13 mouse cellular contexts compared by ENCODE assay signal in genomic region chrX:6475177-6475576, GRCm38 (mm10).
DNase-seq lines count a peak whose midpoint lies in the region; TF ChIP-seq lines count a peak whose summit lies in the region.
"Had no signal": no experiment of that assay in that cellular context is flagged by ENCODE, and none has a peak within 500 bp of the region (broad histone marks: within the 10 kb centered on the region; RNA-seq: fewer than 3 reads in every experiment).

No protein-coding gene starts in this region.

- no peaks in the 10 kb centered on the region for H3K9me3 ChIP-seq in E14TG2a.4 (ENCODE audit: low read length)
- H3K9me3 ChIP-seq: embryonic facial prominence, embryonic 13.5 days; limb, embryonic 12.5 days; midbrain, embryonic 10.5 days; neural tube, embryonic 13.5 days had no signal

- no peaks in the 10 kb centered on the region for H3K4me1 ChIP-seq in E14TG2a.4 (replicated peaks; ENCODE audit: low read depth, low read length)
- H3K4me1 ChIP-seq: embryonic facial prominence, embryonic 13.5 days; limb, embryonic 12.5 days; midbrain, embryonic 10.5 days; neural tube, embryonic 13.5 days had no signal

- intact Hi-C loops in left cerebral cortex, adult 2 months (cut with DNase I): loop anchor here (1.0 to 2.0 kb wide), 2 partner anchors 151 to 214 kb away; no protein-coding TSS in a partner anchor
- intact Hi-C loops in left cerebral cortex, postnatal 36 days (cut with DNase I): loop anchor here (2.0 kb wide), 1 partner anchor 212 kb away; no protein-coding TSS in a partner anchor

- no peaks in the 10 kb centered on the region for H3K27me3 ChIP-seq in E14TG2a.4 (ENCODE audit: insufficient read depth, low read length)
- H3K27me3 ChIP-seq: embryonic facial prominence, embryonic 13.5 days; limb, embryonic 12.5 days; neural tube, embryonic 13.5 days had no signal

- DNase-seq in frontal cortex, postnatal 36 days (ENCODE audit: low spot score in 2 of 2): peak; percentile 1 to 6
- no peak for DNase-seq in frontal cortex, postnatal 25 days (ENCODE audit: low spot score in 2 of 2)
- DNase-seq in left cerebral cortex, adult 2 months (ENCODE audit: extremely low spot score in 1 of 2, low spot score in 2 of 2): no peak
- DNase-seq in left cerebral cortex, postnatal 36 days (ENCODE audit: low spot score in 2 of 2): no peak
- peak; percentile 1 for DNase-seq in c-Kit-positive CD71-negative TER-119-negative erythroid progenitor cells, embryonic 14.5 days (ENCODE audit: low read depth)
- DNase-seq in urinary bladder, postnatal 14 days (ENCODE audit: low spot score): no peak
- no peak for DNase-seq in urinary bladder, adult 18-20 months (ENCODE audit: low spot score in 2 of 2)
- DNase-seq: right cerebral cortex, postnatal 14 days had no signal

- H3K27ac ChIP-seq in left cerebral cortex, adult 2 months: no peak overlapping the region
- H3K27ac ChIP-seq: embryonic facial prominence, embryonic 13.5 days; limb, embryonic 12.5 days; midbrain, embryonic 10.5 days; neural tube, embryonic 13.5 days had no signal

- no peaks in the 10 kb centered on the region for H3K36me3 ChIP-seq in E14TG2a.4 (ENCODE audit: insufficient read depth, low read length)
- H3K36me3 ChIP-seq: embryonic facial prominence, embryonic 13.5 days; limb, embryonic 12.5 days; midbrain, embryonic 10.5 days; neural tube, embryonic 13.5 days had no signal

- H3K4me3 ChIP-seq in left cerebral cortex, adult 2 months: no peak overlapping the region
- no peak overlapping the region for H3K4me3 ChIP-seq in E14TG2a.4 (replicated peaks; ENCODE audit: low read length)
- H3K4me3 ChIP-seq: embryonic facial prominence, embryonic 13.5 days; limb, embryonic 12.5 days; midbrain, embryonic 10.5 days; neural tube, embryonic 13.5 days had no signal

- peak; percentile 65 for TF ChIP-seq CTCF in left cerebral cortex, adult 2 months (IDR thresholded peaks at IDR 0.05)
- TF ChIP-seq CTCF in E14TG2a.4 (conservative IDR thresholded peaks at IDR 0.05; ENCODE audit: low read length): peak; percentile 29

Comparison
In these comparisons a context has a peak if more than half of its experiments do, and no peak if none do; other contexts are left out.
1. DNase-seq: peak in frontal cortex, postnatal 36 days (2 of 2) and c-Kit-positive CD71-negative TER-119-negative erythroid progenitor cells, embryonic 14.5 days (single experiment); none in frontal cortex, postnatal 25 days (0 of 2), left cerebral cortex, adult 2 months (0 of 2), left cerebral cortex, postnatal 36 days (0 of 2), urinary bladder, postnatal 14 days (single experiment) and urinary bladder, adult 18-20 months (0 of 2).